Mouse (Mus musculus): ENCODE measurements around the gene Sorbs2.
A peak's percentile ranks its signal among the peaks of the same experiment; 100 is the strongest.

The Sorbs2 gene

GRCm38 (mm10) chr8:45751512-45752502 lies 244.2 kb downstream of the Sorbs2 start:
- no peak for DNase-seq (ENCODE audit: low spot score)

- DNase-seq (ENCODE audit: low spot score) = no peak
Measured at GRCm38 (mm10) chr8:45755482-45755881, 247.9 kb downstream of the Sorbs2 start.

- DNase-seq (ENCODE audit: low spot score) = no peak
Measured at GRCm38 (mm10) chr8:45755972-45756371, 248.4 kb downstream of the Sorbs2 start.

- no peak for DNase-seq (ENCODE audit: low spot score)
Measured at GRCm38 (mm10) chr8:45760622-45761021, 253.0 kb downstream of the Sorbs2 start.

GRCm38 (mm10) chr8:45761053-45761452 lies 253.5 kb downstream of the Sorbs2 start:
- DNase-seq (ENCODE audit: low spot score) = no peak

GRCm38 (mm10) chr8:45762982-45763689 lies 255.5 kb downstream of the Sorbs2 start:
- no peak for DNase-seq (ENCODE audit: low spot score)

GRCm38 (mm10) chr8:45763690-45764342 lies 256.2 kb downstream of the Sorbs2 start:
- peak; percentile 19 for DNase-seq (ENCODE audit: low spot score)

GRCm38 (mm10) chr8:45766138-45766537 lies 258.6 kb downstream of the Sorbs2 start:
- no peak for DNase-seq (ENCODE audit: low spot score)

GRCm38 (mm10) chr8:45774841-45775240 lies 267.3 kb downstream of the Sorbs2 start:
- no peak for DNase-seq (ENCODE audit: low spot score)

- DNase-seq (ENCODE audit: low spot score) = no peak
Measured at GRCm38 (mm10) chr8:45775481-45775880, 267.9 kb downstream of the Sorbs2 start.

- DNase-seq (ENCODE audit: low spot score) = no peak
Measured at GRCm38 (mm10) chr8:45776366-45776765, 268.8 kb downstream of the Sorbs2 start.

GRCm38 (mm10) chr8:45776977-45777376 lies 269.4 kb downstream of the Sorbs2 start:
- DNase-seq (ENCODE audit: low spot score) = no peak

GRCm38 (mm10) chr8:45780585-45780984 lies 273.0 kb downstream of the Sorbs2 start:
- DNase-seq (ENCODE audit: low spot score) = peak; percentile 69

- DNase-seq (ENCODE audit: low spot score) = peak; percentile 3
Measured at GRCm38 (mm10) chr8:45788610-45789009, 281.0 kb downstream of the Sorbs2 start.

GRCm38 (mm10) chr8:45794847-45795246 lies 287.3 kb downstream of the Sorbs2 start:
- DNase-seq (ENCODE audit: low spot score) = no peak

- peak; percentile 11 for DNase-seq (ENCODE audit: low spot score)
Measured at GRCm38 (mm10) chr8:45796331-45796740, 288.7 kb downstream of the Sorbs2 start.

GRCm38 (mm10) chr8:45799517-45799916 lies 291.9 kb downstream of the Sorbs2 start:
- no peak for DNase-seq (ENCODE audit: low spot score)

- no peak for DNase-seq (ENCODE audit: low spot score)
Measured at GRCm38 (mm10) chr8:45808597-45808996, 301.0 kb downstream of the Sorbs2 start.

GRCm38 (mm10) chr8:45816765-45817426 lies 309.3 kb downstream of the Sorbs2 start:
- peak; percentile 62 for DNase-seq (ENCODE audit: low spot score)

- DNase-seq (ENCODE audit: low spot score) = no peak
Measured at GRCm38 (mm10) chr8:45821650-45822049, 314.1 kb downstream of the Sorbs2 start.

GRCm38 (mm10) chr8:45829985-45830548 lies 322.5 kb downstream of the Sorbs2 start:
- DNase-seq (ENCODE audit: low spot score) = no peak
